17 mouse cellular contexts compared by ENCODE assay signal in the genomic region with DNA sequence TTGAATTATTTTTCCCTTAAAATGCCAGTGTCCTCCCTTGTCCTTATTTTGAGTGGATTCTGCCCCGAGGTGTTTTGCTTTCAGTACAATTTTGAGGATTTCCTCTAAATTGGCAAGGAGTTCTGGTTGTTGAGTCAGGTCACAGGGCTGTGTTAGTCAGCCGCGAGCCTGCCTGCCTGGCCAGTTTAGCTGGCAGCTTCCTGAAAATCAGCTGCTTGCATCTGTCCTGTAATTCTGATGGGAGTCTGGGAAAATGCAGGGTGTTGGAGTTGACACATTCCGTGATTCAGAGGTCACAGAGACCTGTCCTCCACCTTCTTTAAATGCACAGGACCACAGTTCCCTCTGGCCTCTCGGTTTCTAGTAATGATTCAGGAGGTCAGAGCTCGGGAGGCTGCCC. TPM values are rescaled to one million over a fixed set of nuclear protein-coding genes. Genes with fewer than 3 reads are reported as not detected.
A peak's percentile ranks its signal among the peaks of the same experiment; 100 is the strongest.
DNase-seq lines count a peak whose midpoint lies in the region; ATAC-seq lines count a peak whose summit lies in the region.
"Had no signal": no experiment of that assay in that cellular context is flagged by ENCODE, and none has a peak within 500 bp of the region (broad histone marks: within the 10 kb centered on the region; RNA-seq: fewer than 3 reads in every experiment).

No protein-coding gene starts in this region.

- peak overlapping the region; percentile 24; the same call in 1 of the 2 replicates for H3K9ac ChIP-seq in heart, embryonic 16.5 days (ENCODE audit: low read length)
- H3K9ac ChIP-seq: lung, embryonic 15.5 days had no signal

- no peak for ATAC-seq in heart, embryonic 16.5 days (replicated peaks; ENCODE audit: extremely low read depth, insufficient read depth, low FRiP score)
- ATAC-seq: hindbrain, postnatal 0 days had no signal

- peak overlapping the region; percentile 58 for H3K27ac ChIP-seq in heart, embryonic 16.5 days (ENCODE audit: low read length)
- H3K27ac ChIP-seq: hindbrain, postnatal 0 days; lung, embryonic 15.5 days had no signal

- H3K4me3 ChIP-seq in heart, embryonic 16.5 days (ENCODE audit: low read length): no peak overlapping the region
- H3K4me3 ChIP-seq: lung, embryonic 15.5 days; midbrain, embryonic 10.5 days had no signal

- H3K4me1 ChIP-seq in heart, embryonic 16.5 days (ENCODE audit: control insufficient read depth, insufficient read depth, low read length): peaks cover 43% of the 10 kb centered on the region

- DNase-seq in heart, adult 18-20 months: peak; percentile 37 to 49
- no peak for DNase-seq in heart, adult 8-10 months (ENCODE audit: low spot score)
- DNase-seq in MN1 (ENCODE audit: low spot score) (peak; percentile 55), liver (no peak)
- peak; percentile 42 to 48 for DNase-seq in adrenal gland, postnatal 36 days
- no peak for DNase-seq in cerebellum, postnatal 4 days (ENCODE audit: low spot score in 2 of 2)
- no peak for DNase-seq in right cerebral cortex, postnatal 4 days
- DNase-seq: cerebellum, adult 2 months; embryo, embryonic 11 days; kidney, adult 8-10 months; right cerebral cortex, adult 18-20 months; thymus, postnatal 25 days had no signal

- H3K27me3 ChIP-seq in heart, embryonic 16.5 days (ENCODE audit: control insufficient read depth, insufficient read depth, low read length): no peaks in the 10 kb centered on the region
- H3K27me3 ChIP-seq: CH12.LX; lung, embryonic 15.5 days had no signal

- H3K9me3 ChIP-seq in heart, embryonic 16.5 days (replicated peaks; ENCODE audit: control insufficient read depth, low read length): no peaks in the 10 kb centered on the region
- H3K9me3 ChIP-seq: lung, embryonic 15.5 days; midbrain, embryonic 10.5 days had no signal

- 0 out of 2 replicates have a peak, but pooled peaks cover 5% of the 10 kb centered on the region for H3K36me3 ChIP-seq in heart, embryonic 16.5 days (ENCODE audit: control insufficient read depth, insufficient read depth)
- H3K36me3 ChIP-seq: lung, embryonic 15.5 days; midbrain, embryonic 10.5 days had no signal

- 44% methylated on average over 6 of the region's 6 CpGs for WGBS in heart, embryonic 16.5 days

- H3K4me2 ChIP-seq in heart, embryonic 16.5 days (ENCODE audit: low read depth, low read length): no peak overlapping the region
- H3K4me2 ChIP-seq: lung, embryonic 15.5 days had no signal

RNA-seq across cellular contexts. Expression of a gene that starts 34.2 kb away (rescaled TPM):
- 10 to 100 TPM; 15.0 to 17.5 TPM for total RNA-seq in heart, adult 18-20 months (2021)
- total RNA-seq in heart, adult 8-10 months (2022): 10 to 100 TPM; 15.8 to 19.3 (median 16.8) TPM
- total RNA-seq in adrenal gland, postnatal 36 days (2021): 10 to 100 TPM; 10.4 to 12.9 TPM
- polyA plus RNA-seq in heart, embryonic 16.5 days (2015; fragmentation: Nextera tagmentation; extraction: Ambion mirVana): 37.0 and 38.3 TPM in 2 replicates

Comparison
In these comparisons a context has a peak if more than half of its experiments do, and no peak if none do; other contexts are left out.
1. DNase-seq: peak in heart, adult 18-20 months (2 of 2), MN1 (single experiment) and adrenal gland, postnatal 36 days (2 of 2); none in heart, adult 8-10 months (single experiment), cerebellum, postnatal 4 days (0 of 2), liver (single experiment) and right cerebral cortex, postnatal 4 days (single experiment).